Mouse (Mus musculus) cerebellum, adult 2 months (tissue): Measurements from ENCODE around the gene Lta. TPM values are rescaled to one million over a fixed set of nuclear protein-coding genes. Genes with fewer than 3 reads are reported as not detected.

Source experiments
- DNase-seq, 2 experiments: peaks; one replicate each; pipeline ENCODE4 v3.0.0; 2021
- H3K27ac ChIP-seq: fragments of 200-500 bp; 2 replicates; pipeline ENCODE4 v1.5.1; 2012; ENCODE audit warnings: low read length, control low read depth, inconsistent platforms; ENCODE audit not compliant: insufficient read depth
- H3K27me3 ChIP-seq: fragments of 200-500 bp; 2 replicates; pipeline ENCODE4 v1.6.1; 2012; ENCODE audit warnings: inconsistent platforms, mild to moderate bottlenecking, low read length, moderate library complexity; ENCODE audit not compliant: control insufficient read depth, insufficient read depth
- H3K4me1 ChIP-seq: fragments of 200-500 bp; 2 replicates; pipeline ENCODE4 v1.6.1; 2011; ENCODE audit warnings: low read length; ENCODE audit not compliant: control insufficient read depth, insufficient read depth
- H3K4me3 ChIP-seq: fragments of 200-500 bp; replicated peaks from 2 replicates; pipeline ENCODE3; 2011; ENCODE audit warnings: mild to moderate bottlenecking, low read depth, low read length, control low read depth; ENCODE audit not compliant: insufficient read depth
- CTCF ChIP-seq: fragments of 200-500 bp; IDR thresholded peaks from 2 replicates; pipeline ENCODE4 v1.5.1; 2011; ENCODE audit warnings: low read depth, mild to moderate bottlenecking, control low read depth, low read length, moderate library complexity, borderline replicate concordance; ENCODE audit not compliant: insufficient read depth
- POLR2A ChIP-seq: fragments of 200-500 bp; IDR thresholded peaks from 2 replicates; pipeline ENCODE4 v1.6.1; 2011; ENCODE audit warnings: low read length, control low read depth, borderline replicate concordance; ENCODE audit not compliant: insufficient read depth
- WGBS: fragments of 180-500 bp; shearing (Covaris S2); methylation state at CpG from one replicate; pipeline ENCODE4 v1.1.7; 2018; 5-methylcytosine and 5-hydroxymethylcytosine counted together
- polyA plus RNA-seq: library from polyadenylated mRNA; depleted of rRNA; stranded (reverse); fragments of >200 nt; gene quantifications from 2 replicates; pipeline ENCODE4 v1.2.3, GENCODE M21; 2012

Lta gene
- polyA plus RNA-seq, 1 experiment, result 0.11 TPM

GRCm38 (mm10) chr17:35190096-35190495 is 15.1 kb downstream of the Lta start:
- no peaks in the 10 kb centered on the region for H3K27me3 ChIP-seq

GRCm38 (mm10) chr17:35189186-35189585 is 16.0 kb downstream of the Lta start:
- 66% methylated on average over 1 of the region's 1 CpGs for WGBS
- Histone ChIP-seq H3K27ac (no peak overlapping the region), H3K27me3 (no peaks in the 10 kb centered on the region), H3K4me1 (no peaks in the 10 kb centered on the region), H3K4me3 (no peak overlapping the region)
- DNase-seq, result no peak
- no peak for TF ChIP-seq CTCF
- TF ChIP-seq POLR2A, result no peak

More at GRCm38 (mm10) chr17:35190096-35190495, 15.1 kb downstream of the Lta start:
- H3K4me1 ChIP-seq, result no peaks in the 10 kb centered on the region
- WGBS, result 72% methylated on average over 4 of the region's 4 CpGs
- H3K27ac ChIP-seq, result no peak overlapping the region
- H3K4me3 ChIP-seq, result no peak overlapping the region
- DNase-seq, result no peak
- TF ChIP-seq CTCF, result no peak
- no peak for TF ChIP-seq POLR2A

DNA sequence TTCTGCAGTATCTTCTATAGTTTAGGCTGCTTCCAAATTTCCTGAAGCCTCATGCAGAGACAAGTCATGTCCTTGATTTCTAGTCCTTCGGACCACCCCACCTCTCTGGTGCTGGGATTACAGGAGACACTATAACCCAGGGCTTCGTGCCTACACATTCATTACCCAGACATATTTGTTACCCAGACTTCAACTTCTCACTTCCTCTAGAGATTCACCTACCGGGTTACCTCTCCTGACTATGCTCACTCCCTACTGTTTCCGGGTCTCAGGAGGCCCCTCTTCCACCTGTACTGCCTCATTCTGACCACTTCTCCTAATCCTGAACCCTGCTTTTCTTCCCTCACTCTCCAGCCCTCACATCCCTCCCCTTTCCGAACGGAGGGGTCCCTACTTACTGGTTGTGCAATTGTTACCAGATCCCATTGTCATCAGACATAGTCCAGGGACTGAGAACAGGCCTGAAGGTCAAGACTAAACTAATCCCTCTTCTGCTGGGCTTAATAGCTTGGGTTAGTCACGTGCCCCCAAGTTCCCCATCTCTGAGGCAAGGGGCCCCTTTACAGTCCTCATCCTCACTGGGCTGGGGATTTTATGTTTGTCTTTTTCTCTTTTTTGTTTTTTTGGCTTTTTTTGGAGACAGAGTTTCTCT is 17.1 kb downstream of the Lta start, which contains the start of gene Lst1:
Lst1 (minus strand) TSS at position 481 of the 652 bp plus-strand sequence.
- no peak for DNase-seq
- WGBS, result 78% methylated on average over 7 of the region's 7 CpGs
- Histone ChIP-seq H3K27me3 (no peaks in the 10 kb centered on the region), H3K27ac (no peak within 1 kb of the TSS), H3K4me3 (no peak within 1 kb of the TSS), H3K4me1 (no peaks in the 10 kb centered on the region)
- TF ChIP-seq CTCF (no peak), POLR2A (no peak)

GRCm38 (mm10) chr17:35187345-35187744 is 17.8 kb downstream of the Lta start:
- no peaks in the 10 kb centered on the region for H3K27me3 ChIP-seq
- no peak overlapping the region for H3K27ac ChIP-seq
- H3K4me1 ChIP-seq, result no peaks in the 10 kb centered on the region
- 72% methylated on average over 4 of the region's 4 CpGs for WGBS
- TF ChIP-seq CTCF, result no peak
- TF ChIP-seq POLR2A, result no peak
- DNase-seq, result no peak
- H3K4me3 ChIP-seq, result no peak overlapping the region

- DNase-seq, result no peak
- H3K27ac ChIP-seq, result no peak overlapping the region
- no peak overlapping the region for H3K4me3 ChIP-seq
- H3K27me3 ChIP-seq, result no peaks in the 10 kb centered on the region
- WGBS, result 2% methylated on average over 4 of the region's 4 CpGs
- TF ChIP-seq CTCF, result no peak
- TF ChIP-seq POLR2A, result no peak
- H3K4me1 ChIP-seq, result no peaks in the 10 kb centered on the region
Observed at GRCm38 (mm10) chr17:35186681-35187080, 18.5 kb downstream of the Lta start.

- Histone ChIP-seq H3K4me1 (no peaks in the 10 kb centered on the region), H3K4me3 (peak overlapping the region; percentile 26), H3K27me3 (no peaks in the 10 kb centered on the region), H3K27ac (no peak overlapping the region)
- 4% methylated on average over 17 of the region's 18 CpGs for WGBS
- no peak for DNase-seq
- TF ChIP-seq CTCF (no peak), POLR2A (no peak)
Observed at GRCm38 (mm10) chr17:35185639-35186611, 19.2 kb downstream of the Lta start.

DNA sequence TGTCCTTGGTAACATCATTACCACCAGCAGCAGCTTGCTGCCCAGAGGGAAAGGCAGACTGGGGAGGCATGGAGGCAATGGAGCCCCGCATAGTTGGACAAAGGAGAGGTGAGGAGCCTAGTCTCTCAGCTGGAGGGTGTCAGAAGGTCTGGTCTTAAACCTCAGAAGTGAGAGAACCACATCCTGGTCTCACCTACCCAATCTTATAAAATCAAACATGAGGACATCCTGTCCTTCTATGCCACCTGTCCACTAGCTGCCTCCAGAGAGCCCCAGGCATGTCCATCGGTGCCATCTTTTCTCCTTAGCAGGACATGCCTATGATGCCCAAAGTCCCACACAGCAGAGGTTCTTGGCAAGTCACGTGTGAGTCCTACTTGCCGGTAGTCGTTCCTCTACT is 25.1 kb downstream of the Lta start:
- Histone ChIP-seq H3K27me3 (no peaks in the 10 kb centered on the region), H3K27ac (no peak overlapping the region), H3K4me3 (no peak overlapping the region), H3K4me1 (no peaks in the 10 kb centered on the region)
- 81% methylated on average over 5 of the region's 5 CpGs for WGBS
- DNase-seq, result no peak
- TF ChIP-seq CTCF, result no peak
- TF ChIP-seq POLR2A, result no peak
